Mouse (Mus musculus) midbrain, embryonic 11.5 days (tissue): ENCODE measurements around the gene Ebf1. TPM values are rescaled to one million over a fixed set of nuclear protein-coding genes. Genes with fewer than 3 reads are reported as not detected.

Source experiments
- ATAC-seq: fragments of 200-750 bp; cut with Nextera tagmentation; 2 replicates; pipeline ENCODE4 v1.8.0; 2017; ENCODE audit warnings: moderate TSS enrichment, moderate library complexity; ENCODE audit not compliant: low FRiP score
- DNase-seq: peaks from one replicate; pipeline ENCODE4 v3.0.0; 2015; ENCODE audit warnings: low spot score; ENCODE audit errors: missing footprints
- H3K27ac ChIP-seq: fragments of 300-500 bp; sonication (generic); 2 replicates; pipeline ENCODE4 v1.5.1; 2014; ENCODE audit warnings: low read depth, low read length
- H3K27me3 ChIP-seq: fragments of 300-500 bp; sonication (generic); 2 replicates; pipeline ENCODE4 v1.6.1; 2014; ENCODE audit warnings: mild to moderate bottlenecking, low read length, moderate library complexity, mixed read lengths; ENCODE audit not compliant: control insufficient read depth, insufficient read depth
- H3K36me3 ChIP-seq: fragments of 300-500 bp; sonication (generic); 2 replicates; pipeline ENCODE4 v1.6.1; 2014; ENCODE audit warnings: mild to moderate bottlenecking, low read length, moderate library complexity, mixed read lengths; ENCODE audit not compliant: control insufficient read depth, insufficient read depth
- H3K4me1 ChIP-seq: fragments of 300-500 bp; sonication (generic); 2 replicates; pipeline ENCODE4 v1.6.1; 2014; ENCODE audit warnings: low read length; ENCODE audit not compliant: control insufficient read depth, insufficient read depth
- H3K4me2 ChIP-seq: fragments of 300-500 bp; sonication (generic); 2 replicates; pipeline ENCODE4 v1.6.1; 2014; ENCODE audit warnings: mild to moderate bottlenecking, moderate library complexity
- H3K4me3 ChIP-seq: fragments of 300-500 bp; sonication (generic); 2 replicates; pipeline ENCODE4 v1.5.1; 2014; ENCODE audit warnings: low read depth, low read length
- H3K9ac ChIP-seq: fragments of 300-500 bp; sonication (generic); 2 replicates; pipeline ENCODE4 v1.6.1; 2014; ENCODE audit warnings: low read length
- H3K9me3 ChIP-seq: fragments of 300-500 bp; sonication (generic); 2 replicates; pipeline ENCODE4 v1.6.1; 2016; ENCODE audit warnings: low read length; ENCODE audit not compliant: control insufficient read depth
- WGBS: fragments of 180-500 bp; shearing (Covaris S2); extraction: QIAGEN DNeasy Blood & Tissue Kit; methylation state at CpG from one replicate; pipeline ENCODE4 v1.1.7; 2014; 5-methylcytosine and 5-hydroxymethylcytosine counted together
- polyA plus RNA-seq: library from polyadenylated mRNA; unstranded; fragments of >200 nt; fragmentation: Nextera tagmentation; extraction: Ambion mirVana; gene quantifications from 2 replicates; pipeline ENCODE4 v1.2.1, GENCODE M21; 2014

The Ebf1 gene
- polyA plus RNA-seq, 1 experiment from 2014 or later = 73.8 TPM

DNA sequence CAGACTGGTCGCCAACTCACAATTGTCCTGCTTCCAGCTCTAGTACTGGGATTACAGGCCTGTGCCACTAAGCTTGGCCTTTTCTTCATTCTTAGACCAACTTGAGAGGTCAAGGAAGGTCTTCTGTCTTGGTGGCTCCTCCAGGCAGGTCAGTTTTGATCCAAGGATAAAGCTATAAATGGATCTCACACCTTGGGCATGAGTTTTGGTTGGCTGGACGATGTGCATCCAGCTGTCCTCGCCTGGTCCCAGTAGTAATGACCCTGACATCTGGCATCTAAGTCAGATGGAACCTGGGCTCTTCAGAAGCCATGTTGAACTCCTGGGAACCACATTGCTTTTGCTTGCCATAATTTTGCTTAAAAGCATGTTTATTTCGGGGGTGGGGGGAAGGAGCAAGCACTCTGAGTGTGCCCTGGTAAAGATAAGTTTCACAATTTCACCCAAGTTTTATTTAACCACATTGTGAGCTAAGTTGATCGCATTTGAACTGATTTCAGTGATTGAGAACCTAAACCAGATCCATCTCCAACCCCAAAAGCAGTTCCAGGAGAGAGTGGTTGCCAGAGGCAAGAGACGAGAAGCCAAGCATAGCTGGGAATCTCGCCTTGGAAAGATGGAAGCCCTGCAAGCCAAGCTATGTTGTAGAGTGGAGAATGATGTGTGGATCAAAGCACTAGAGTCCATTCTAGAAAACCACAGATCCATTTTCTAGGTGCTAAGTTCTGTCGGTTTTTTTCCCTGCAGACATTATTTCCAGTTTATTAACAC lies 85.8 kb downstream of the Ebf1 start:
- peaks cover 12% of the 10 kb centered on the region for H3K4me1 ChIP-seq
- H3K36me3 ChIP-seq = no peaks in the 10 kb centered on the region
- H3K27ac ChIP-seq = no peak overlapping the region
- no peaks in the 10 kb centered on the region for H3K9me3 ChIP-seq
- DNase-seq (peak; percentile 64), ATAC-seq (no peak)
- no peak overlapping the region for H3K4me2 ChIP-seq
- 86% methylated on average over 8 of the region's 8 CpGs for WGBS
- no peaks in the 10 kb centered on the region for H3K27me3 ChIP-seq
- no peak overlapping the region for H3K9ac ChIP-seq
- no peak overlapping the region for H3K4me3 ChIP-seq

DNA sequence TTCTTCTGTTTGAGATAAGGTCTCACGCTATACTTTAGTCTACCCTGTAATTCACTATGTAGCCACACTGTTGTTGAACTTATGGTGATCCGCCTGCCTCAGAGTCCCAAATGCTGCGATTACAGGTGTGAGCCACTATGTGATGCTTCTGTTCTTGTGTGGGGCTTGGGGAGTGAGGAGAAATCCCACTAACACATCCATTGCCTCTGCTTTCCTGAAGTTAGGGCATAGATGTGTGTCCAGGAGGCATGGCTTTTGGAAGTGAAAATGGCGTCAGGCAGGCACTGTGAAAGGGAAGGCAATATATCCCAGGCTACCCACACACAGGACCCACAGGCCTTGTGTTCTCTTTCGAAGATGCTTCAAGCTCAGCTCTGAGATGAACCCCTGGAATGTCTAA lies 86.8 kb downstream of the Ebf1 start:
- Histone ChIP-seq H3K9me3 (no peaks in the 10 kb centered on the region), H3K9ac (no peak overlapping the region), H3K4me2 (no peak overlapping the region), H3K36me3 (no peaks in the 10 kb centered on the region), H3K27ac (no peak overlapping the region), H3K4me3 (no peak overlapping the region), H3K27me3 (no peaks in the 10 kb centered on the region), H3K4me1 (peaks cover 13% of the 10 kb centered on the region)
- ATAC-seq (no peak), DNase-seq (peak; percentile 60)
- WGBS = 91% methylated on average over 5 of the region's 5 CpGs

DNA sequence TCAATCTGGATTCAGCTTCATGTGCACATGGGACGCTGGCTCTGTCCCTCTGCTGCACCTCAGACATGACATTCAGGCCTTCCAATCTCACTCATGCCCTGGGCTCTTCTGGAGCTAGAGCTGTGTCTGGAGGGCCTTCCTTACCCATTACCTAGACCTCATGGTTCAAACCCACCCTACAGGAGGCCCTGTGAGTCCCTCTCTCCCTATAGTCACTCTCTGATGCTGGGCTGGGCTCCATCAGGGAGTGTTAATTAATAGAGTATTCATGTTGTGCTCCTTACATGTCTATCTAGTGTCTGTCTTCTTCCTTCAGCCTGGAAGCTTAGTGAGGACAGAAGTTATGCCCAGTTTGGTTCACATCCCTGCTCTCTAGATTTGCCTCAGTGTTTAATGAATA lies 88.7 kb downstream of the Ebf1 start:
- no peak for ATAC-seq
- Histone ChIP-seq H3K27ac (no peak overlapping the region), H3K36me3 (no peaks in the 10 kb centered on the region), H3K4me1 (peaks cover 16% of the 10 kb centered on the region), H3K9ac (no peak overlapping the region), H3K4me3 (no peak overlapping the region), H3K9me3 (no peaks in the 10 kb centered on the region), H3K27me3 (no peaks in the 10 kb centered on the region), H3K4me2 (no peak overlapping the region)
- DNase-seq = peak; percentile 54
- WGBS = 88% methylated on average over 1 of the region's 1 CpGs

DNA sequence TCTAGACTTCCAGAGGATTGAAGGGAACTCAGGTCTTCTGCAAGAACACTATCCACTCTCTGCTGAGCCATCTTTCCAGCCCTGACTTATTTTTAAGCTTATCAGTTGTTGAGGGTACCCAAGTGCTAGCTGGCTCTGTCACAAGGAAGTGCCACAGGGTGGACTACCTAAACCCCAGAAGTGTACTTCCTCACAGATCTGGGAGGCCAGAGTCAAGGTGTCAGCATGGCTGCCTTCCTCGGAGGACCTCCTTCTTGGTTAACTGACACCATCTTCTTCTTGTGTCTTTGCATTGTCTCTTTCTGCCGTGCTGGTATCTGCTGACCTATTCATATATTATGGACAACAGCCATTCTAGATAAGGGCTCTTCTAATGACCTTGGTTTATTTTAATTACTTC lies 89.3 kb downstream of the Ebf1 start:
- no peaks in the 10 kb centered on the region for H3K36me3 ChIP-seq
- no peaks in the 10 kb centered on the region for H3K9me3 ChIP-seq
- peak; percentile 61 for DNase-seq
- peaks cover 12% of the 10 kb centered on the region for H3K4me1 ChIP-seq
- no peak overlapping the region for H3K4me2 ChIP-seq
- no peak overlapping the region for H3K4me3 ChIP-seq
- H3K27me3 ChIP-seq = no peaks in the 10 kb centered on the region
- no peak overlapping the region for H3K9ac ChIP-seq
- no peak overlapping the region for H3K27ac ChIP-seq
- no peak for ATAC-seq
- WGBS = 75% methylated on average over 2 of the region's 2 CpGs

DNA sequence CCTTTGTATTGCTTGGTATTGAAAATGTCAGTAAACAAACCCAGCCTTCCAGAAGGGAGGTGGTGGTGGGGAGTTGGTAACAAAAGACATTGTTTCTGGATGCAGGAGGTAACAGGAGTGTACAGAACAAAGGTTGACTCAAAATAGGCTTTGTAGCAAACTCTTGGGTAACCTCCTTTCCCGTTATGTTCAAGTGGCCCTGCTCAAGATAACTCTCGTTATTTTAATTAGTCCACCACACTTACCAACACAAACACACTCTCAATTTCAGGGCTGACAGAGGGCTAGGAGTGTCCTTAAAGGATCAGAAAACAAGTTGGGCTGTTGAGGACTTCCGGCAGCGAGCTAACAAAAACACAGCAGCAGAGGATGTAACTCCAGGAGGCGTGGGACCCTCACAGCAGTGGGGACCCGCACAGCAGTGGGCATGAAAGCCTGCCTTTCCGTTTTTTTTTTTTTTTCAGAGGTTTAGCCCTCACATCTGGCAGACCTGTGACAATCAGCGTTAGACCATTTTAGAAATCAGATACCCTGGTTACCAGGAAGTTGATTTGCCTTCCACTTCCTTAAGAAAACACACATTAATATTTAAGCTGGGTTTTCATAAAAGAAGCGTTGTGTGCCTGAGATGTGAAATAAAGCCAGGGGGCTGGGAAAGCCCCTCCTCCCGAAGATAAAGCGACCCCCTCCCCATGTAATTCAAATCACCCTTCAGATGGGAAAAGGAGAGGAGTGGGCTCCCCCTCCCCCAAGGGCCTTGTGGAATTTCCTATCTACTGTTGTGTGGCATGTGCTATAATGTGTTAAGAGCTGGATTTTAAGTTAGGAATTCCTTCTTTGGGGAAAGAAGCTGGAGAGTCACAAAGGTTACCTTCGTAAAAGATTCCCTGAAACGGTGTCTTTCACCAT lies 90.5 kb downstream of the Ebf1 start:
- peak; percentile 91 for DNase-seq
- peak overlapping the region; percentile 12 for H3K4me2 ChIP-seq
- no peak overlapping the region for H3K4me3 ChIP-seq
- peak overlapping the region; percentile 14; the same call in 1 of the 2 replicates for H3K9ac ChIP-seq
- H3K9me3 ChIP-seq = no peaks in the 10 kb centered on the region
- 10% methylated on average over 13 of the region's 13 CpGs for whole genome bisulfite sequencing
- H3K36me3 ChIP-seq = no peaks in the 10 kb centered on the region
- H3K4me1 ChIP-seq = peaks cover 9% of the 10 kb centered on the region
- peak; percentile 52; the same call in 1 of the 2 replicates for ATAC-seq
- no peaks in the 10 kb centered on the region for H3K27me3 ChIP-seq
- H3K27ac ChIP-seq = peak overlapping the region; percentile 25

DNA sequence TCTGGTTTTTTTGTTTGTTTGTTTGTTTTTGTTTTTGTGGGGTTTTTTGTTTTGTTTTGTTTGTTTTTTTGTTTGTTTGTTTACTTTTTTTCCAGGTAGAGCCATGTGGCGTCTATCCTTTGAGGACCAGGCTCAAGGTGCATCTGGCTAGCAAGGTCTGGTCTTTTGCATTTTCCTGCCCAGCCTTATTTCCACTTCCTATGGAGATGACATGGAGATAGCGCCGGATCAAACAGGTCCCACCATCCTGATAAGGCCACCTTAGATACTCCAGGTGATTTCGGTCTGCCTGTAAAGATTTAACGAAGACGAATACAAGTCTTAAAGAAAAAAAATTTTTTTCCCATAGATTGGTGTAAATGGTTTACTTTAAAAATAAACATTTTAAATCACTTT lies 91.2 kb downstream of the Ebf1 start:
- no peak overlapping the region for H3K27ac ChIP-seq
- DNase-seq (peak; percentile 72), ATAC-seq (no peak)
- no peak overlapping the region for H3K9ac ChIP-seq
- H3K4me2 ChIP-seq = no peak overlapping the region
- no peaks in the 10 kb centered on the region for H3K27me3 ChIP-seq
- H3K36me3 ChIP-seq = no peaks in the 10 kb centered on the region
- no peak overlapping the region for H3K4me3 ChIP-seq
- no peaks in the 10 kb centered on the region for H3K9me3 ChIP-seq
- 76% methylated on average over 6 of the region's 6 CpGs for WGBS
- H3K4me1 ChIP-seq = peaks cover 9% of the 10 kb centered on the region

DNA sequence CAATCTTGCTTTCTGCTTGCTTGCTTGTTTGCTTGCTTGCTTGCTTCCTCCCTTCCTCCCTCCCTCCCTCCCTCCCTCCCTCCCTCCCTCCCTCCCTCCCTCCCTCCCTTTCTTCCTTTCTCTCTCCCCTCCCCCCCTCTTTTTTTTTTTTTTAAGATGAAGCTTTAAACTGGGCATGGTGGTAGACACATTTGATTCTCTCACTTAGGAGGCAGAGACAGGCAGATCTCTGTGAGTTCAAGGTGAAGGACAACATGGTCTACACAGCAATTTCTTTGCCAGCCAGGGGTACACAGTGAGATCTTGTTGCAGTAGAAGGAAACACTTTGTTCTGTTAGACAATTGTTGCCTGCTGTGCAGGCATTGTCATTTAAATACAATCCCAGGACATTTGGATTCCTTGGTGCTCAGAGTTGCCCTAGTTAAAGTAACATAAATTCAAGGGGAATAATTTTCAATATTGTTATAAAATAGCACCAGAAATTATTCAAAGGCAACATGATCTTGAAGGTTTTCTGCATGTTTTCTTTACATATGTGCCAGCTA lies 92.0 kb downstream of the Ebf1 start:
- Histone ChIP-seq H3K36me3 (no peaks in the 10 kb centered on the region), H3K9me3 (no peaks in the 10 kb centered on the region), H3K4me3 (no peak overlapping the region), H3K27me3 (no peaks in the 10 kb centered on the region), H3K9ac (no peak overlapping the region), H3K27ac (no peak overlapping the region), H3K4me1 (peaks cover 9% of the 10 kb centered on the region), H3K4me2 (no peak overlapping the region)
- ATAC-seq = no peak
- DNase-seq = peak; percentile 79

DNA sequence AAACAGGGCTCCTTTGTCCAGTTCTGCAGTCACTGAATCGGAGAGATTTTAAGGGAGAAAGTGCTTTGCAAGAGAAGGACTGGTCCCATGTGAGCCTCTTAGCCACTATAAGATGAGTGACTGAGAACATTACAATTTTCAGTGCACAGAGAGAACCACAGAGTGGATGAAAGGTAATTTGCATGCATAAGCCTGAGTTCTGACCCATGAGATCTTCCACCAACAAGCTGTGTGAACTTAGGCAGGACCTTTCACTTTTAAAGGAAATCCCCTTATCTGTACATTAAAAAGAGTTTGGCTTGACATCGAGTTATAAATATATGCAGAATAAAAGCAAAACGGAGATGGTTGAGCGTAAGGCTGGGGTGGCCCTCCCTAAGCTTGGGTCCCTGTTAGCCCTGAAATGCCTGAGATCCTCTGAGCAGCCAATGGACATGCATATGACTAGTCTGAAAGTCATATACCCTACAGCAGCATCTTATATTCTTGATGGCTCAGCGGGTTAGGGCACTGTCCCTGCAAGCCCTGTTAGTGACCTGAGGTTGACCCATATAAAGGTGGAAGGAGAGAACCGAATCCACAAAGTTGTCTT lies 92.8 kb downstream of the Ebf1 start:
- H3K9me3 ChIP-seq = no peaks in the 10 kb centered on the region
- peaks cover 9% of the 10 kb centered on the region for H3K4me1 ChIP-seq
- peak; percentile 59 for DNase-seq
- no peaks in the 10 kb centered on the region for H3K36me3 ChIP-seq
- H3K27ac ChIP-seq = no peak overlapping the region
- no peak overlapping the region for H3K9ac ChIP-seq
- H3K27me3 ChIP-seq = no peaks in the 10 kb centered on the region
- no peak overlapping the region for H3K4me2 ChIP-seq
- no peak for ATAC-seq
- no peak overlapping the region for H3K4me3 ChIP-seq
- WGBS = 86% methylated on average over 6 of the region's 6 CpGs
